Mouse (Mus musculus) telencephalon, adult 2 months (tissue): ENCODE measurements around the gene Mospd1.

ENCODE experiments used
- DNase-seq: peaks from one replicate; pipeline ENCODE4 v3.0.0-alpha.2; 2011; ENCODE audit warnings: low read depth, low spot score

Mospd1 gene

DNA sequence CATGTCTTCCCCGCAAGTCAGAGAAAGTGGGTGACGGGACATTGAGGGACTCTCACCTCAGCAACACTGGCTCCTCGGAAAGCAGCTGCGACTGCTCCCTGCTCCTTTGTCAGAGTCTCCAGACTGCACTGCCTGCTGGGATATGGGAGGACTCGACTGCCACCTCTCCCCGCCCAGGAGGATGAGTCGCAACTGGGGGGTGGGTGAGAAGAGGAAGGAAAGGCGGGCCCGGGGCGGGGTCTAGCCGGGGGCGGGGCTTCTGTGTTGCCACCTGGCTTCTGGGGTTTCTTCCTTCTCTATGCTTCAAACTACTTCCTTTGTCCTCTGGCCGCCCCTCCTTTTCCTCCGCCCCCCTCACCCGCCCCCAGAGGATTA is at the start of gene Mospd1:
Gene Mospd1 (minus strand): TSS at position 137 of the 375 bp plus-strand sequence.
- peak; percentile 63 for DNase-seq

DNA sequence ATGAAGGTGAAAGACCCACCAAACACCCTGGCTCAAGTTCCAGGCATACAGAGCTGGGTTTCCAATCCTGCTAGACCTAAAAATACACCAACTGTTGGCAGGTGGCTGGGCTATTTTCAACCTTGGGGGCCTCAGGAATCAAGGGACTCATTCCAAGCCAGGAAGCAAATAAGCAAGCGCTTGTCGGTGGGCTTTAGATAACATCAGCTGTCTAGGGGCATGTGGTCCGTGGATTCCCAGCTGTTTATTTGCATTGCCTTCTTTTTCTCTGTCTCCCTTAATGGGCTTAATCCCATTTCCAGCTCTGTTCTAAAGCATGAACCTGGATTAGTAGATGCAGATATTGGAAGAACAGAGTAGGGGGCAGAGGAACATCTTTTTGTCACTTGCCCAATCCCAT is 16.1 kb upstream of the Mospd1 start:
- no peak for DNase-seq

DNA sequence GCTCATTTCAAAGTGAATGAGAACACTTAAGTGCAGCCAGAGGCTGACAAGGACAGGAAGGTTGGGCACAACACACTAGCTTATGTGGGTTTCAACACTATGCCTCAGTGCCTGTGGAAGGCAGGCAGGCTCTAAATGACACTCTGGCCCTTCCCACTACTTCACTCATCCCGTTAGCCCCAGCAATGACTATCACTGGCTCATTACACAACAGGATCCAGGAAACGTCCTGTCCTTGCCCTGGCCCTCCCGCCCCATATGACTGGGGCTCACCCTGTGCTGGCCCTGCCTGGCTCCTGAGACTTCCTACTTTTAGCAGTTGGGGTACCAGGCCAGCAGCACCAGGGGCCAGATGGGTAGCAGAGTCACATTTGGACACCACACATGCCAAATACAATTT is 12.8 kb upstream of the Mospd1 start:
- no peak for DNase-seq

DNA sequence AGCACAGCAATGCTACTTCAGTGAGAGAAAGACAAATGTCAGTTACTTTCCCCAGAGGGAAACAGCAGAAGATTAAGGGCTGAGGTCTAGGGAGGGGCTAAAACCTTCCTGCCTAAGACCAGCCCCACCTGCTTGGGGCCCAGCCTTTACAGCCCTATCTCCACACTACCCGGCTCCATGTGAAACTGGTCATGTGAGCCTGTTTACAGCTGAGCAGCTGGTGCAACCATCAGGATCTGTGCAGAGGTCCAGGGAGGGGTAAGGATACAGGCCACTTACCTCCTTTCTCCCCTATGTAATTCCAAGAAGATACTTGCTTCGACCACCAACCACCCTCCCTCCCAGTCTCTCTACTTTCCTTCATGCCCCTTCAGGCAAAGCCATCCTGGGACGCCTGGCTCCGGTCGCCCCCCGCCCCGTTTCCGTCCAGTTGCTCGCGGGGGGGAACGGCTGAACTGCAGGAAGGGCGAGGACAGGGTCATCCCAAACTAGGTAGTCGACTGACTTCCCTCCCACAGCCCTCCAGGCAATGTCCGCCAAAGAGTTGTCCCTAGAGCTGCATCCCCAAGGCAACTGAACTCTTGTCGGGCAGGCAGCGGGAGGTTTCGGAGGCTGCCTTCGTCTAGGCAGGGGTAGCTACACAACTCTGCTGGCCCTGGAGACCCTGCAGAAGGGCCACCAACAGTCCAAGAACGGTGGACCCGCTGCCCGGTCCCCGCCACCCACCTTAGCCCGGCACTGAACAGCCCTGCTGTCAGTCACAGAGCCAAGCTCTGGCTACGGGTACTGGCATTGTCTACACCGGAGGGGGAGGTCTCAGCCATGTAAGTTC is 552 bp downstream of the Mospd1 start:
- no peak for DNase-seq

DNA sequence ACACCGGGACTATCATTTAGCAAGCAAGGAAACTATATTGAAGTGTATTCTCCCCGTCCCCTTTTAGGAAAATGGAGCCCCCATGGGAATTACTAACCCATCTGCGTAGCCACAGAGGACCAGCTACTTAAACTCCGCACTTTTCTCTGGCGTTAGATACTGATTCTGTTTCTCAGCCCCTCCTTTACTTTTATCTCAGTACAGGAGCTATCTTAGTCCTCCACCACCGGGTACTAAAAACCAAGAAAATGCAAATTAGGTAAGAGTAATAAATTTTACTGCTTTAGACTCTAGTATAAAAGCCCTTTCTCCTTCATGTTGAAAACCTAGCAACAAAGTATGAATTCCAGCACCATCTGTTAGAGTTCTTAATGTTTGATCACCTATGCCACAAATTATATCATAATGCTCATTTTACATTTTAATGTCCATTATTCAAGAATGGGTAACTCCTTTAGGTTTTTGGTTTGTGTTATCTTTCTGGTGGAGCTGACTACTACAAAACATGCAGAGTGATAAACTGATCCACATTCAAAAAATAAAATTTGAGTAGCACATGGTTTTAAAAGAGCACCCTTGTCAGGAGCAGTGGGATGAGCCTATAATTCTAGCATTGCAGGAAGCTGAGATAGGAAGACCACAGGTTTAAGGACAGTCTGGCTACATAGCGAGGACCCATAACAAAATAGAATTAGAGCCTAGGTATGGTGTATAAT is 5.5 kb downstream of the Mospd1 start:
- DNase-seq: no peak

DNA sequence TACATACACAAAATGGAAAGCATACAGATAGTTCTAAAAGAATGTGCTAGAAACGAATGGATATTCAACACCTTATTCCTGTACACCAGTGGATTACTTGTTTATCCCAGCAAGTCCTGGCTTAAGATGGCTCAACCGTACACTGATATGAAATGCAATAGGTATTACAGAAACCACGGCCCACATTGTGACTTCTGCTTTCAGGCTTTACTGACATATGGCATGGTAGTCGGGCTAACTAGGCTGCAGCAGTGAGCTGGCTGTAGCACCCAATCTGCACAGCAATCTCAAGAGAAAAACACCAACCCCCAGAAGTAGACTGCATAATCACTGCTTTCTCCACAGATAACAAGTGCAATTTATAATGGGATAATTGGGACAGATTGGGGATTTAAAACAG is 21.9 kb downstream of the Mospd1 start:
- DNase-seq: no peak

DNA sequence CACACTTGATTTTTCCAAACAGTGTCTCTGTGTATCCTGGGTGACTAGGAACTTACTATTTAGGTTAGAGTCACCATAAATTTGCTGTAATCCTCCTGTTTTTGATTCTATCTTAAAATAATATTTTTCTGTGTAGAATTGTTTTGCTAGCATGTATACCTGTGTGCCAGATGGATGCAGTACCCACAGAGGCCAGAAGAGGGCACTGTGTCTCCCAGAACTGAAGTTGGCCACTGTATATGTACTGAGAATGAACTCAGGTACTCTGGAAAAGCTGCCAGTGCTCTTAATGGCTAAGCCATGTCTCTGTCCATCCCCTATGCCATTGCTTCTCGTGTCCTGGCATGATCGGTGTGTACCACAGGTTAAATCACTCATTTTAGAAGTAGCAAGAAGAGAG is 28.8 kb downstream of the Mospd1 start:
- no peak for DNase-seq

DNA sequence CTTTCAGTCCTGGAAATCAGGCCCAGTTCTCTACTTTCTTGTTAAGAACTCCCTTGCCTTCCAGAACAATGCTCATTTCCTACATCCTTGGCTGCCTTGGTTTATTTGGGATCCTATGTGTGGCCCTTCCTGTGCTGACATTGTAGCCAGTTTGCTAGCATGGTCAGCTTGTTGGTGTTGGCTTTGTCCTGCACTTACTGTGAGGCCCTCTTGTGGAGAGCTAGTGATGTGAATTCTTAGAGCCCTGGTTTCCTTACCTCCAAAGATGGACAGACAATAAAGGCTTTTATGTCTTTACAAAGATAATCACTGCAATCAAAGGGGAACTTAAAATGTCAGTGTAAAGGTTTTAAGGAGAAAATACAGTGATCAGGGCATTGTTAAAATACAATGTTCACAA is 32.9 kb downstream of the Mospd1 start:
- DNase-seq: no peak

DNA sequence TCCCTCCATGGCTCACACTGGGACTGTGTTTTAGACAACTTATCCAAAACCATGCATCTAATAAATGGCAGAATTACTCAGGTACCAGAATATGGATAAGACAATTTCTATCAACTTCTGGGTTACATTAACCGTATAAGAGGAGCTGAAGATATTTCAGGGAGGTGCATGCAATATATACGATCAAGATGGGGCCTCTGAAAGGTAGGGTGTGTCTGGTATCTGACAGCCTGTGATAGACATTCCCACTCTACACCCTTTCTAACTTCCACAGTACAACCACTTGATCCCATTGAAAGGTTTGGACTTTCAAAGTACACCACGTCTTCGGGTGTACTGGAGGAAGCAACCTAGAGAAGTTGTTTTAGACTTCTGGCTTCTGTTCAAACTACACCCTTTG is 39.9 kb downstream of the Mospd1 start:
- no peak for DNase-seq

DNA sequence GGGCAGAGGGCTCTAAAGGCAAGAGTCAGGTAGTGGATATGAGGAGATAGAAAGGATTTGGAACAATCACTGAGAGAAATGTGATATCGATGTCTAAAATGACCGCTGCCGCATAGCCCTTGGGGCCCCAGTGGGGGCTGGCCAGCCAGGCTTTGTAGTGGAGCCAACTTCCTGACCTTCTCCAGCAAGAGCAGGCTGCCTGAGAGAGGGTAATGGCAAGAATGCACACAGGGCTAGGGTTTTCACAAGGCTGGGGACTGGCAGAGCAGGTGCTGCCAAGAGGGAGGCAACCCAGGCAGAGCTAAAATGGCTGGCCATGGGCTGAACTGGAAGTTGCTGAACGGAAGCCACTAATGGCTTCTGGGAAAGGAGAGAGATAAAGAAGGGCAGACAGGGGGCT is 49.2 kb downstream of the Mospd1 start:
- DNase-seq: no peak

DNA sequence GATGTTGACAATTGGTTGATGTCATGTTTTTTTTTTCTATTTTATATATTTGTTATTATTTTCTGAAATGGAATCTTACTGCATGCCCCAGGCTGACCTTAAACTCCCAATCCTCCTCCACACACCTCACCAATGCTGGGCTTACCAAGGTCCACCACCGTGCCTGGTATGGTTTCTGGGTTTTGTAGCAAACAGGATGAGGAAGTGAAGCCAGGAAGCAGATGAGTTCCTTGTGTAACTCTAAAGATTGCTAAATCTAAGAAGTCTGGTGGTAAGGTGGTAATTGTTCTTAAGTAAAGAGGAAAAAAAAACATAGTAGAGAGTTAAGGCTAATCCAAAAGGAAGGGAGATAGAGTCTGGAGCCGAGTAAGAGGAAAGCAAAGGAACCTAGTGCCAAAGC is 49.7 kb downstream of the Mospd1 start:
- DNase-seq: no peak
